Mouse (Mus musculus) MEL (cell line): Measurements from ENCODE around the gene Sept6. TPM values are rescaled to one million over a fixed set of nuclear protein-coding genes. Genes with fewer than 3 reads are reported as not detected.

ENCODE experiments used
- DNase-seq: peaks from one replicate; pipeline ENCODE4 v3.0.0; 2011; ENCODE audit warnings: low read depth, low spot score
- H3K27ac ChIP-seq: 2 replicates; pipeline ENCODE4 v1.5.1; 2012; ENCODE audit warnings: low read depth, mild to moderate bottlenecking, control low read depth, low read length, moderate library complexity; ENCODE audit not compliant: control insufficient read depth
- H3K27me3 ChIP-seq, 2 experiments: fragments of 150-350 bp in 1 of 2; sonication (generic) in 1 of 2; 2 replicates each; pipeline ENCODE4 v1.6.1; 2012; ENCODE audit warnings: low read length in 2 of 2, mild to moderate bottlenecking in 2 of 2, improper control_type of control experiment in 1 of 2, moderate library complexity in 1 of 2; ENCODE audit not compliant: insufficient read depth in 2 of 2, control insufficient read depth in 1 of 2
- H3K36me3 ChIP-seq, 2 experiments: 2 replicates each; pipeline ENCODE4 v1.6.1; 2012 to 2014; ENCODE audit warnings: low read length in 2 of 2, improper control_type of control experiment in 1 of 2, inconsistent platforms in 1 of 2, mild to moderate bottlenecking in 1 of 2; ENCODE audit not compliant: insufficient read depth in 2 of 2, control insufficient read depth in 1 of 2
- H3K4me1 ChIP-seq, 2 experiments: fragments of 150-350 bp in 1 of 2; sonication (generic) in 1 of 2; 2 replicates each; pipeline ENCODE4 v1.6.1; 2012; ENCODE audit warnings: low read length in 2 of 2, improper control_type of control experiment in 1 of 2, mild to moderate bottlenecking in 1 of 2; ENCODE audit not compliant: insufficient read depth in 2 of 2, control insufficient read depth in 1 of 2
- H3K4me3 ChIP-seq, 2 experiments: fragments of 150-350 bp in 1 of 2; sonication (generic) in 1 of 2; 2 replicates each; pipeline ENCODE4 v1.5.1; 2012; ENCODE audit warnings: low read depth in 2 of 2, low read length in 2 of 2, mild to moderate bottlenecking in 2 of 2, moderate library complexity in 2 of 2, control low read depth in 1 of 2, improper control_type of control experiment in 1 of 2; ENCODE audit not compliant: control insufficient read depth in 1 of 2, insufficient read depth in 1 of 2
- H3K79me2 ChIP-seq: 2 replicates; pipeline ENCODE4 v1.6.1; 2012; ENCODE audit warnings: mild to moderate bottlenecking, low read length, moderate library complexity; ENCODE audit not compliant: control insufficient read depth, poor library complexity, insufficient read depth
- H3K9ac ChIP-seq: 2 replicates; pipeline ENCODE4 v1.6.1; 2012; ENCODE audit warnings: low read depth, mild to moderate bottlenecking, control low read depth, low read length, moderate library complexity; ENCODE audit not compliant: control insufficient read depth, poor library complexity, severe bottlenecking
- H3K9me3 ChIP-seq: fragments of 150-350 bp; sonication (generic); replicated peaks from 2 replicates; pipeline ENCODE4 v1.6.1; 2012; ENCODE audit warnings: mild to moderate bottlenecking, low read length, improper control_type of control experiment, moderate library complexity; ENCODE audit not compliant: insufficient read depth
- BHLHE40 ChIP-seq: IDR thresholded peaks from 2 replicates; pipeline ENCODE4 v1.6.1; 2012; ENCODE audit warnings: low read depth, mild to moderate bottlenecking, inconsistent platforms, low read length, improper control_type of control experiment, borderline replicate concordance
- CHD1 ChIP-seq: IDR thresholded peaks from 2 replicates; pipeline ENCODE4 v1.6.1; 2012; ENCODE audit warnings: low read depth, mild to moderate bottlenecking, inconsistent platforms, low read length, improper control_type of control experiment
- CHD2 ChIP-seq: IDR thresholded peaks from 2 replicates; pipeline ENCODE4 v1.6.1; 2011; ENCODE audit warnings: low read length, improper control_type of control experiment
- CTCF ChIP-seq, 3 experiments: IDR thresholded peaks in 2 of 3; conservative IDR thresholded peaks in 1 of 3; 2 replicates each; pipeline ENCODE4 v1.5.1; 2011 to 2012; ENCODE audit warnings: low read length in 3 of 3, low read depth in 2 of 3, mild to moderate bottlenecking in 2 of 3, improper control_type of control experiment in 1 of 3, inconsistent platforms in 1 of 3, mixed read lengths in 1 of 3, moderate library complexity in 1 of 3; ENCODE audit not compliant: control insufficient read depth in 1 of 3, insufficient read depth in 1 of 3, poor library complexity in 1 of 3, severe bottlenecking in 1 of 3
- E2F4 ChIP-seq: IDR thresholded peaks from 2 replicates; pipeline ENCODE4 v1.6.1; 2011; ENCODE audit warnings: low read depth, low read length, improper control_type of control experiment, borderline replicate concordance
- EP300 ChIP-seq, 2 experiments: IDR thresholded peaks; 2 replicates each; pipeline ENCODE4 v1.6.1; 2011; ENCODE audit warnings: improper control_type of control experiment in 2 of 2, low read length in 2 of 2, low read depth in 1 of 2, mild to moderate bottlenecking in 1 of 2
- HCFC1 ChIP-seq: IDR thresholded peaks from 2 replicates; pipeline ENCODE4 v1.6.1; 2012; ENCODE audit warnings: low read depth, mild to moderate bottlenecking, inconsistent platforms, low read length, improper control_type of control experiment, moderate library complexity
- KAT2A ChIP-seq: conservative IDR thresholded peaks from 2 replicates; pipeline ENCODE4 v1.6.1; 2012; ENCODE audit warnings: low read depth, low read length, improper control_type of control experiment, inconsistent platforms
- MYB ChIP-seq: IDR thresholded peaks from 2 replicates; pipeline ENCODE4 v1.6.1; 2011; ENCODE audit warnings: mild to moderate bottlenecking, low read depth, low read length, improper control_type of control experiment
- MYC ChIP-seq: IDR thresholded peaks from 2 replicates; pipeline ENCODE4 v1.6.1; 2011; ENCODE audit warnings: low read depth, mild to moderate bottlenecking, low read length, improper control_type of control experiment, moderate library complexity
- NRF1 ChIP-seq: IDR thresholded peaks from 2 replicates; pipeline ENCODE4 v1.6.1; 2014; ENCODE audit warnings: low read depth, mild to moderate bottlenecking, inconsistent platforms, low read length, improper control_type of control experiment, moderate library complexity; ENCODE audit not compliant: poor library complexity, insufficient read depth, severe bottlenecking
- RAD21 ChIP-seq: IDR thresholded peaks from 2 replicates; pipeline ENCODE4 v1.6.1; 2011; ENCODE audit warnings: mild to moderate bottlenecking, low read depth, low read length, improper control_type of control experiment
- RCOR1 ChIP-seq: IDR thresholded peaks from 2 replicates; pipeline ENCODE4 v1.6.1; 2012; ENCODE audit warnings: low read depth, mild to moderate bottlenecking, inconsistent platforms, low read length, improper control_type of control experiment
- SMC3 ChIP-seq: IDR thresholded peaks from 2 replicates; pipeline ENCODE4 v1.6.1; 2011; ENCODE audit warnings: low read depth, low read length, improper control_type of control experiment
- TAL1 ChIP-seq: IDR thresholded peaks from 2 replicates; pipeline ENCODE4 v1.6.1; 2012; ENCODE audit warnings: mild to moderate bottlenecking, inconsistent platforms, low read length, moderate library complexity, mixed read lengths
- USF2 ChIP-seq, 2 experiments: IDR thresholded peaks; 2 replicates each; pipeline ENCODE4 v1.6.1; 2011 to 2012; ENCODE audit warnings: improper control_type of control experiment in 2 of 2, low read length in 2 of 2, borderline replicate concordance in 1 of 2, inconsistent platforms in 1 of 2, low read depth in 1 of 2, mild to moderate bottlenecking in 1 of 2; ENCODE audit not compliant: insufficient read depth in 1 of 2
- ZC3H11A ChIP-seq: IDR thresholded peaks from 2 replicates; pipeline ENCODE4 v1.6.1; 2012; ENCODE audit warnings: low read depth, mild to moderate bottlenecking, inconsistent platforms, low read length, improper control_type of control experiment
- ZNF384 ChIP-seq: IDR thresholded peaks from 2 replicates; pipeline ENCODE4 v1.6.1; 2012; ENCODE audit warnings: low read depth, mild to moderate bottlenecking, inconsistent platforms, low read length, improper control_type of control experiment
- polyA plus RNA-seq, 2 experiments: library from polyadenylated mRNA; stranded (reverse) in 1 of 2; unstranded in 1 of 2; fragments of >175 nt in 1 of 2; fragments of >200 nt in 1 of 2; gene quantifications; 2 replicates each; pipeline versions ENCODE4 v1.2.1 to v1.2.4; 2012; ENCODE audit warnings: low replicate concordance in 2 of 2, low read depth in 1 of 2; ENCODE audit not compliant: insufficient read length in 2 of 2, insufficient read depth in 1 of 2, missing spikeins in 1 of 2
- total RNA-seq: library from RNA; depleted of rRNA; stranded (reverse); fragments of 300-350 nt; gene quantifications from 2 replicates; pipeline ENCODE4 v1.2.3, GENCODE M21; 2012; rRNA removed

Gene Sept6
- 16.5 and 23.4 TPM in 2 replicates for total RNA-seq
- polyA plus RNA-seq = 10 to 100 TPM in 1 of 2 experiments, not detected in 1; 37.8 TPM

- no peak within 1 kb of the TSS; the same call in 1 of the 2 replicates for H3K27ac ChIP-seq
- no peak for TF ChIP-seq E2F4
- TF ChIP-seq, all 39 proteins: peak for 0
- Histone ChIP-seq H3K36me3 (peaks cover 0 to 8% of the 10 kb centered on the region in 2 experiments; a peak in 2 of 4 replicates), H3K4me1 (peaks cover 0 to 21% of the 10 kb centered on the region in 2 experiments), H3K9ac (no peak within 1 kb of the TSS), H3K9me3 (no peaks in the 10 kb centered on the region), H3K27me3 (no peaks in the 10 kb centered on the region; a peak in 1 of 4 replicates), H3K79me2 (peaks cover 3% of the 10 kb centered on the region), H3K4me3 (no peak within 1 kb of the TSS)
- no peak for DNase-seq
Measured at GRCm38 (mm10) chrX:36991694-36992093, at the start of gene Sept6. TSS of gene Sept6 (minus strand) at chrX:36991794.

GRCm38 (mm10) chrX:37028378-37028777, 36.8 kb upstream of the Sept6 start:
- TF ChIP-seq NRF1 (no peak), ZNF384 (no peak), BHLHE40 (no peak), RAD21 (no peak), RCOR1 (no peak), EP300 (IDR thresholded peaks at IDR 0.05; ENCODE audit: low read depth in 1 of 2, low read length in 2 of 2) (no peak), TAL1 (no peak), CHD1 (no peak), MYB (no peak), ZC3H11A (no peak), HCFC1 (no peak), MYC (no peak), CTCF (IDR thresholded peaks at IDR 0.05 in 2 of 3, conservative IDR thresholded peaks at IDR 0.05 in 1 of 3; ENCODE audit: control insufficient read depth in 1 of 3, insufficient read depth in 1 of 3, low read depth in 2 of 3, low read length in 3 of 3, poor library complexity in 1 of 3, severe bottlenecking in 1 of 3) (no peak), USF2 (IDR thresholded peaks at IDR 0.05; ENCODE audit: borderline replicate concordance in 1 of 2, insufficient read depth in 1 of 2, low read depth in 1 of 2, low read length in 2 of 2) (no peak), CHD2 (no peak), KAT2A (no peak), SMC3 (no peak)
- DNase-seq = no peak
- H3K27me3 ChIP-seq = no peaks in the 10 kb centered on the region; a peak in 1 of 4 replicates

More at GRCm38 (mm10) chrX:37028378-37028777, 36.8 kb upstream of the Sept6 start:
- H3K79me2 ChIP-seq = no peaks in the 10 kb centered on the region
- no peaks in the 10 kb centered on the region for H3K9me3 ChIP-seq
- H3K27ac ChIP-seq = no peak overlapping the region
- no peaks in the 10 kb centered on the region for H3K4me1 ChIP-seq
- H3K9ac ChIP-seq = no peak overlapping the region
- no peaks in the 10 kb centered on the region for H3K36me3 ChIP-seq
- H3K4me3 ChIP-seq = no peak overlapping the region
